Mouse (Mus musculus): ENCODE measurements around the gene Dock9.

Dock9 gene

GRCm38 (mm10) chr14:121791935-121792334 lies 5.7 kb downstream of the Dock9 start:
- DNase-seq (ENCODE audit: low read depth) = no peak

- no peak for DNase-seq (ENCODE audit: low read depth)
Observed at GRCm38 (mm10) chr14:121791112-121791511, 6.5 kb downstream of the Dock9 start.

GRCm38 (mm10) chr14:121789273-121789672 lies 8.4 kb downstream of the Dock9 start:
- no peak for DNase-seq (ENCODE audit: low read depth)

GRCm38 (mm10) chr14:121788451-121788850 lies 9.2 kb downstream of the Dock9 start:
- no peak for DNase-seq (ENCODE audit: low read depth)

GRCm38 (mm10) chr14:121787430-121787829 lies 10.2 kb downstream of the Dock9 start:
- DNase-seq (ENCODE audit: low read depth) = no peak

GRCm38 (mm10) chr14:121786900-121787299 lies 10.7 kb downstream of the Dock9 start:
- DNase-seq (ENCODE audit: low read depth) = no peak

- no peak for DNase-seq (ENCODE audit: low read depth)
Observed at GRCm38 (mm10) chr14:121785394-121785793, 12.2 kb downstream of the Dock9 start.

GRCm38 (mm10) chr14:121780942-121781531 lies 16.6 kb downstream of the Dock9 start:
- DNase-seq (ENCODE audit: low read depth) = no peak

GRCm38 (mm10) chr14:121780144-121780913 lies 17.3 kb downstream of the Dock9 start:
- no peak for DNase-seq (ENCODE audit: low read depth)

GRCm38 (mm10) chr14:121779620-121780019 lies 18.0 kb downstream of the Dock9 start:
- no peak for DNase-seq (ENCODE audit: low read depth)

GRCm38 (mm10) chr14:121777279-121777831 lies 20.3 kb downstream of the Dock9 start:
- DNase-seq (ENCODE audit: low read depth) = no peak

- peak; percentile 11 for DNase-seq (ENCODE audit: low read depth)
Observed at GRCm38 (mm10) chr14:121776749-121777148, 20.9 kb downstream of the Dock9 start.

- no peak for DNase-seq (ENCODE audit: low read depth)
Observed at GRCm38 (mm10) chr14:121762021-121762452, 35.6 kb downstream of the Dock9 start.

- no peak for DNase-seq (ENCODE audit: low read depth)
Observed at GRCm38 (mm10) chr14:121760403-121760802, 37.2 kb downstream of the Dock9 start.

- no peak for DNase-seq (ENCODE audit: low read depth)
Observed at GRCm38 (mm10) chr14:121754110-121754509, 43.5 kb downstream of the Dock9 start.

GRCm38 (mm10) chr14:121752686-121753426 lies 44.8 kb downstream of the Dock9 start:
- DNase-seq (ENCODE audit: low read depth) = no peak

GRCm38 (mm10) chr14:121749606-121750005 lies 48.0 kb downstream of the Dock9 start:
- no peak for DNase-seq (ENCODE audit: low read depth)

- no peak for DNase-seq (ENCODE audit: low read depth)
Observed at GRCm38 (mm10) chr14:121749084-121749483, 48.6 kb downstream of the Dock9 start.

GRCm38 (mm10) chr14:121747360-121747759 lies 50.3 kb downstream of the Dock9 start:
- DNase-seq (ENCODE audit: low read depth) = no peak

- no peak for DNase-seq (ENCODE audit: low read depth)
Observed at GRCm38 (mm10) chr14:121743787-121744417, 53.7 kb downstream of the Dock9 start.

GRCm38 (mm10) chr14:121738431-121739403 lies 58.9 kb downstream of the Dock9 start:
- no peak for DNase-seq (ENCODE audit: low read depth)

All from 416B (cell line).